Comparison of ENCODE assay signal across 10 mouse cellular contexts in the genomic region with DNA sequence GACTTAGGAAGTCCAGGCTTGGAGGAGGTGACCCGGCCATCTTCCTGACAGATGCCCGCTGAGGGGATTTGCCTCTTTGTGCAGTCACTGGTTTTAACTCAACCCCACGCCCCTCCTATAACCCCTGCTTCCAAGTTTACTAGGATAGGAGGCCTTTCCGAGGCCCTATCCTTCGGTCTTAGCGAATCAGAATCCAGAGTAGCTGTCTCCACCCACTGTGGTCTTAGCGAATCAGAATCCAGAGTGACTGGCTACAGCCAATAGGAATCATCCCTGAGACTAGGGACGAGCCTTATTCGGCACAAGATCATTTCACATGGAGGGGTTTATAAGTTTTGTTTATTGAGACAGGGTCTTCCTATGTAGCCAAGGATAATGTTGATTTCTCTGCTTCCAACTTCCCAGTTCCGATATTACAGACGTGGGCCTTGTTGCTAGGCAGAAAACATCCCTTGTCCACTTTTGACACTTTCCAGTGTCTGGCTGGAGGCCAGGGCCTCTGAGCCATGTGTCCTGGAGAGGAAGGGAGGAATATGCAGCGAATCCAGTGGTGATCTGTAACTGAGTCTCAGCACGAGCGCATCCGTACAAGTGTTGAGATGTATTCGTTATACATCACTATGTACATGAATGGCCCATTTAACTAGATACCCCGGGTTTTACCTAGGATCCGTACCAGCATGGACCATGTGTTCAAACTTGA. TPM values are rescaled to one million over a fixed set of nuclear protein-coding genes. Genes with fewer than 3 reads are reported as not detected.
DNase-seq lines count a peak whose midpoint lies in the region; ATAC-seq lines count a peak whose summit lies in the region.
"Had no signal": no experiment of that assay in that cellular context is flagged by ENCODE, and none has a peak within 500 bp of the region (broad histone marks: within the 10 kb centered on the region; RNA-seq: fewer than 3 reads in every experiment).

No protein-coding gene starts in this region.

- no peaks in the 10 kb centered on the region for H3K27me3 ChIP-seq in hindbrain, embryonic 10.5 days (ENCODE audit: insufficient read depth, poor library complexity, severe bottlenecking)
- no peaks in the 10 kb centered on the region; the same call in 1 of the 2 replicates for H3K27me3 ChIP-seq in hindbrain, embryonic 16.5 days (replicated peaks; ENCODE audit: control insufficient read depth, insufficient read depth, low read length)
- no peaks in the 10 kb centered on the region for H3K27me3 ChIP-seq in midbrain, embryonic 14.5 days (ENCODE audit: control insufficient read depth, insufficient read depth, low read length)
- no peaks in the 10 kb centered on the region for H3K27me3 ChIP-seq in midbrain, embryonic 16.5 days (ENCODE audit: control insufficient read depth, insufficient read depth, low read depth, low read length)
- no peaks in the 10 kb centered on the region for H3K27me3 ChIP-seq in heart, embryonic 16.5 days (ENCODE audit: control insufficient read depth, insufficient read depth, low read length)
- H3K27me3 ChIP-seq: hindbrain, embryonic 15.5 days; neural tube, embryonic 12.5 days had no signal

- no peaks in the 10 kb centered on the region for H3K36me3 ChIP-seq in hindbrain, embryonic 10.5 days
- H3K36me3 ChIP-seq in hindbrain, embryonic 16.5 days (ENCODE audit: control insufficient read depth, insufficient read depth, low read length), result no peaks in the 10 kb centered on the region
- H3K36me3 ChIP-seq in midbrain, embryonic 14.5 days (ENCODE audit: control insufficient read depth, insufficient read depth, low read length), result no peaks in the 10 kb centered on the region
- no peaks in the 10 kb centered on the region for H3K36me3 ChIP-seq in midbrain, embryonic 16.5 days (ENCODE audit: control insufficient read depth, insufficient read depth, low read length)
- no peaks in the 10 kb centered on the region for H3K36me3 ChIP-seq in heart, embryonic 16.5 days (ENCODE audit: control insufficient read depth, insufficient read depth)
- H3K36me3 ChIP-seq: G1E; hindbrain, embryonic 15.5 days; neural tube, embryonic 12.5 days had no signal

- DNase-seq in hindbrain, embryonic 10.5 days (ENCODE audit: low spot score), result no peak
- peak; percentile 49 for DNase-seq in midbrain, embryonic 14.5 days
- peak; percentile 82 for DNase-seq in testis, postnatal 14 days (ENCODE audit: low spot score)
- DNase-seq in right cerebral cortex, postnatal 14 days, result no peak

- peaks cover 25% of the 10 kb centered on the region for H3K4me1 ChIP-seq in hindbrain, embryonic 10.5 days (replicated peaks)
- peaks cover 3% of the 10 kb centered on the region; the same call in 1 of the 2 replicates for H3K4me1 ChIP-seq in hindbrain, embryonic 16.5 days (ENCODE audit: control insufficient read depth, insufficient read depth, low read depth, low read length)
- H3K4me1 ChIP-seq in midbrain, embryonic 14.5 days (ENCODE audit: control insufficient read depth, insufficient read depth, low read length), result peaks cover 8% of the 10 kb centered on the region; the same call in 1 of the 2 replicates
- H3K4me1 ChIP-seq in midbrain, embryonic 16.5 days (ENCODE audit: control insufficient read depth, insufficient read depth, low read length), result peaks cover 4% of the 10 kb centered on the region; the same call in 1 of the 2 replicates
- peaks cover 37% of the 10 kb centered on the region for H3K4me1 ChIP-seq in heart, embryonic 16.5 days (ENCODE audit: control insufficient read depth, insufficient read depth, low read length)

- H3K9ac ChIP-seq in hindbrain, embryonic 16.5 days (ENCODE audit: low read depth, low read length), result no peak overlapping the region
- H3K9ac ChIP-seq in midbrain, embryonic 14.5 days (replicated peaks; ENCODE audit: low read length), result no peak overlapping the region
- H3K9ac ChIP-seq in midbrain, embryonic 16.5 days (ENCODE audit: low read depth, low read length), result no peak overlapping the region
- no peak overlapping the region for H3K9ac ChIP-seq in heart, embryonic 16.5 days (ENCODE audit: low read length)
- H3K9ac ChIP-seq: hindbrain, embryonic 15.5 days; neural tube, embryonic 12.5 days had no signal

- H3K4me2 ChIP-seq in hindbrain, embryonic 16.5 days (ENCODE audit: low read length), result no peak overlapping the region
- H3K4me2 ChIP-seq in midbrain, embryonic 14.5 days (ENCODE audit: low read length), result no peak overlapping the region
- H3K4me2 ChIP-seq in midbrain, embryonic 16.5 days (ENCODE audit: low read length), result no peak overlapping the region
- no peak overlapping the region for H3K4me2 ChIP-seq in heart, embryonic 16.5 days (ENCODE audit: low read depth, low read length)
- H3K4me2 ChIP-seq: hindbrain, embryonic 15.5 days; neural tube, embryonic 12.5 days had no signal

- 80% methylated on average over 18 of the region's 18 CpGs for WGBS in hindbrain, embryonic 10.5 days
- WGBS in hindbrain, embryonic 16.5 days, result 70% methylated on average over 18 of the region's 18 CpGs
- WGBS in midbrain, embryonic 14.5 days, result 69% methylated on average over 18 of the region's 18 CpGs
- 70% methylated on average over 18 of the region's 18 CpGs for WGBS in midbrain, embryonic 16.5 days
- 57% methylated on average over 18 of the region's 18 CpGs for WGBS in heart, embryonic 16.5 days

- no peak overlapping the region for H3K4me3 ChIP-seq in hindbrain, embryonic 10.5 days
- H3K4me3 ChIP-seq in hindbrain, embryonic 16.5 days (ENCODE audit: low read length), result no peak overlapping the region
- H3K4me3 ChIP-seq in midbrain, embryonic 14.5 days (replicated peaks; ENCODE audit: low read depth, low read length), result no peak overlapping the region
- H3K4me3 ChIP-seq in midbrain, embryonic 16.5 days (ENCODE audit: low read depth, low read length), result no peak overlapping the region
- no peak overlapping the region for H3K4me3 ChIP-seq in heart, embryonic 16.5 days (ENCODE audit: low read length)
- H3K4me3 ChIP-seq: hindbrain, embryonic 15.5 days; neural tube, embryonic 12.5 days had no signal

- no peak for ATAC-seq in hindbrain, embryonic 16.5 days
- ATAC-seq in midbrain, embryonic 14.5 days (ENCODE audit: low FRiP score, low TSS enrichment), result no peak
- no peak for ATAC-seq in midbrain, embryonic 16.5 days
- ATAC-seq in heart, embryonic 16.5 days (replicated peaks; ENCODE audit: extremely low read depth, insufficient read depth, low FRiP score), result peak; percentile 59

- 0 out of 2 replicates have a peak overlapping the region, but pooled peaks have one; percentile 16 for H3K27ac ChIP-seq in hindbrain, embryonic 10.5 days
- H3K27ac ChIP-seq in hindbrain, embryonic 16.5 days (ENCODE audit: low read depth, low read length), result no peak overlapping the region
- no peak overlapping the region for H3K27ac ChIP-seq in midbrain, embryonic 14.5 days (replicated peaks; ENCODE audit: low read depth, low read length)
- no peak overlapping the region for H3K27ac ChIP-seq in midbrain, embryonic 16.5 days (ENCODE audit: low read length)
- peak overlapping the region; percentile 56 for H3K27ac ChIP-seq in heart, embryonic 16.5 days (ENCODE audit: low read length)
- H3K27ac ChIP-seq: hindbrain, embryonic 15.5 days; neural tube, embryonic 12.5 days had no signal

- H3K9me3 ChIP-seq in hindbrain, embryonic 10.5 days, result no peaks in the 10 kb centered on the region
- no peaks in the 10 kb centered on the region for H3K9me3 ChIP-seq in hindbrain, embryonic 16.5 days (ENCODE audit: control insufficient read depth, low read length)
- H3K9me3 ChIP-seq in midbrain, embryonic 14.5 days (ENCODE audit: control insufficient read depth, low read length), result no peaks in the 10 kb centered on the region
- no peaks in the 10 kb centered on the region for H3K9me3 ChIP-seq in midbrain, embryonic 16.5 days (replicated peaks; ENCODE audit: control insufficient read depth, low read length, poor library complexity, severe bottlenecking)
- no peaks in the 10 kb centered on the region for H3K9me3 ChIP-seq in heart, embryonic 16.5 days (replicated peaks; ENCODE audit: control insufficient read depth, low read length)
- H3K9me3 ChIP-seq: hindbrain, embryonic 15.5 days; neural tube, embryonic 12.5 days had no signal

RNA-seq across cellular contexts. Expression of gene Nfatc2, which starts 12.9 kb away (rescaled TPM):
- polyA plus RNA-seq in hindbrain, embryonic 10.5 days (2016; fragmentation: Nextera tagmentation; extraction: Ambion mirVana), result 0.42 and 0.50 TPM in 2 replicates
- polyA plus RNA-seq in hindbrain, embryonic 16.5 days (2015; fragmentation: Nextera tagmentation; extraction: Ambion mirVana), result 5.1 and 6.2 TPM in 2 replicates
- 2.5 and 2.6 TPM in 2 replicates for polyA plus RNA-seq in midbrain, embryonic 14.5 days (2014; fragmentation: Nextera tagmentation; extraction: Ambion mirVana)
- 3.8 and 4.5 TPM in 2 replicates for polyA plus RNA-seq in midbrain, embryonic 16.5 days (2015; fragmentation: Nextera tagmentation; extraction: Ambion mirVana)
- 10.0 and 10.9 TPM in 2 replicates for polyA plus RNA-seq in heart, embryonic 16.5 days (2015; fragmentation: Nextera tagmentation; extraction: Ambion mirVana)
- polyA plus RNA-seq: G1E had no signal

Comparison
In these comparisons a context has a peak if more than half of its experiments do, and no peak if none do; other contexts are left out.
1. H3K27ac ChIP-seq: peak in hindbrain, embryonic 10.5 days (single experiment) and heart, embryonic 16.5 days (single experiment); none in hindbrain, embryonic 16.5 days (single experiment), midbrain, embryonic 14.5 days (single experiment) and midbrain, embryonic 16.5 days (single experiment).
2. DNase-seq: peak in midbrain, embryonic 14.5 days (single experiment) and testis, postnatal 14 days (single experiment); none in hindbrain, embryonic 10.5 days (single experiment) and right cerebral cortex, postnatal 14 days (single experiment).